In the genomic region with DNA sequence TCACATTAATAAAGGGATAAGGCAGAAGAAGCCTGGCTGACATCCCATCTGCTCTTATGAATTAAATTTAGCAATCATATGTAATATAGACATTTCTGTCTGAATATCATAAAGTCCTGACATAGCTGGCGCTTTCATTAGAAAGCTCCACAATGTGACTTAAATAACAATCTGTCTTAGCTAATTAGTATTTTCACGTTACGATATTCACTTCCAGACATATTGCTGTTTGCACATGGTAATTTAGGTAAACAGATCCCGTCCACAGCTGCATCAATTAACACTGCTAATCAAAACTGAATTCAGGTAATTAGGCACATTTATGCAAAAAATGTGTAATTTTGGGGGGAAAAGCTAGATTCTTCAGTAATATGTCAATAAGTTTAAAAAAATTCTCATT, we compare ENCODE assay signal across 32 mouse cellular contexts.
DNase-seq lines count a peak whose midpoint lies in the region; ATAC-seq and TF ChIP-seq lines count a peak whose summit lies in the region.
"Had no signal": no experiment of that assay in that cellular context is flagged by ENCODE, and none has a peak within 500 bp of the region (broad histone marks: within the 10 kb centered on the region; RNA-seq: fewer than 3 reads in every experiment).

No protein-coding gene starts in this region.

- no peaks in the 10 kb centered on the region for H3K9me3 ChIP-seq in forebrain, embryonic 13.5 days (replicated peaks)
- no peaks in the 10 kb centered on the region for H3K9me3 ChIP-seq in forebrain, embryonic 11.5 days (ENCODE audit: control insufficient read depth, low read length)
- no peaks in the 10 kb centered on the region for H3K9me3 ChIP-seq in hindbrain, embryonic 15.5 days
- no peaks in the 10 kb centered on the region for H3K9me3 ChIP-seq in hindbrain, embryonic 16.5 days (ENCODE audit: control insufficient read depth, low read length)
- no peaks in the 10 kb centered on the region for H3K9me3 ChIP-seq in forebrain, embryonic 16.5 days (ENCODE audit: control insufficient read depth, low read length)
- no peaks in the 10 kb centered on the region for H3K9me3 ChIP-seq in intestine, postnatal 0 days (ENCODE audit: control insufficient read depth)
- H3K9me3 ChIP-seq: embryonic facial prominence, embryonic 10.5 days; embryonic facial prominence, embryonic 13.5 days; heart, embryonic 10.5 days; heart, embryonic 13.5 days; hindbrain, embryonic 12.5 days had no signal

- no peak overlapping the region for H3K27ac ChIP-seq in forebrain, embryonic 13.5 days
- H3K27ac ChIP-seq in forebrain, embryonic 11.5 days (ENCODE audit: low read depth, low read length) = no peak overlapping the region
- H3K27ac ChIP-seq in hindbrain, embryonic 15.5 days (replicated peaks) = no peak overlapping the region
- H3K27ac ChIP-seq in hindbrain, embryonic 16.5 days (ENCODE audit: low read depth, low read length) = no peak overlapping the region
- H3K27ac ChIP-seq in forebrain, embryonic 16.5 days (ENCODE audit: low read length) = no peak overlapping the region
- H3K27ac ChIP-seq in gastrocnemius, adult 2 months = no peak overlapping the region
- no peak overlapping the region for H3K27ac ChIP-seq in intestine, postnatal 0 days (ENCODE audit: low read depth, low read length)
- H3K27ac ChIP-seq: embryonic facial prominence, embryonic 10.5 days; embryonic facial prominence, embryonic 13.5 days; heart, adult 2 months; heart, embryonic 10.5 days; heart, embryonic 13.5 days had no signal

- H3K4me1 ChIP-seq in forebrain, embryonic 13.5 days = peaks cover 33% of the 10 kb centered on the region
- peaks cover 2% of the 10 kb centered on the region; the same call in 1 of the 2 replicates for H3K4me1 ChIP-seq in forebrain, embryonic 11.5 days (replicated peaks; ENCODE audit: control insufficient read depth, insufficient read depth, low read length)
- H3K4me1 ChIP-seq in hindbrain, embryonic 15.5 days (replicated peaks) = peaks cover 17% of the 10 kb centered on the region
- H3K4me1 ChIP-seq in hindbrain, embryonic 16.5 days (ENCODE audit: control insufficient read depth, insufficient read depth, low read depth, low read length) = no peaks in the 10 kb centered on the region
- peaks cover 9% of the 10 kb centered on the region for H3K4me1 ChIP-seq in forebrain, embryonic 16.5 days (replicated peaks; ENCODE audit: control insufficient read depth, insufficient read depth, low read length)
- no peaks in the 10 kb centered on the region for H3K4me1 ChIP-seq in intestine, postnatal 0 days (replicated peaks; ENCODE audit: control insufficient read depth, insufficient read depth, low read length)
- H3K4me1 ChIP-seq: embryonic facial prominence, embryonic 10.5 days; embryonic facial prominence, embryonic 13.5 days; heart, embryonic 10.5 days; heart, embryonic 13.5 days had no signal

- intact Hi-C loops in gastrocnemius, adult 2 months (cut with DNase I) = no loop called here

- no peaks in the 10 kb centered on the region for H3K36me3 ChIP-seq in forebrain, embryonic 13.5 days (ENCODE audit: poor library complexity, severe bottlenecking)
- H3K36me3 ChIP-seq in forebrain, embryonic 11.5 days (ENCODE audit: control insufficient read depth, insufficient read depth, low read length) = no peaks in the 10 kb centered on the region
- H3K36me3 ChIP-seq in hindbrain, embryonic 15.5 days = no peaks in the 10 kb centered on the region
- H3K36me3 ChIP-seq in hindbrain, embryonic 16.5 days (ENCODE audit: control insufficient read depth, insufficient read depth, low read length) = no peaks in the 10 kb centered on the region
- H3K36me3 ChIP-seq in forebrain, embryonic 16.5 days (ENCODE audit: control insufficient read depth, insufficient read depth) = no peaks in the 10 kb centered on the region
- H3K36me3 ChIP-seq in intestine, postnatal 0 days (ENCODE audit: control insufficient read depth, insufficient read depth) = no peaks in the 10 kb centered on the region
- H3K36me3 ChIP-seq: embryonic facial prominence, embryonic 10.5 days; embryonic facial prominence, embryonic 13.5 days; G1E; heart, embryonic 10.5 days; heart, embryonic 13.5 days had no signal

- H3K9ac ChIP-seq in forebrain, embryonic 13.5 days = no peak overlapping the region
- H3K9ac ChIP-seq in forebrain, embryonic 11.5 days (ENCODE audit: low read length) = no peak overlapping the region
- no peak overlapping the region for H3K9ac ChIP-seq in hindbrain, embryonic 15.5 days
- H3K9ac ChIP-seq in hindbrain, embryonic 16.5 days (ENCODE audit: low read depth, low read length) = no peak overlapping the region
- H3K9ac ChIP-seq in forebrain, embryonic 16.5 days (replicated peaks; ENCODE audit: low read depth, low read length) = no peak overlapping the region
- H3K9ac ChIP-seq in intestine, postnatal 0 days (ENCODE audit: low read depth, low read length) = no peak overlapping the region
- H3K9ac ChIP-seq: embryonic facial prominence, embryonic 13.5 days; heart, embryonic 13.5 days; hindbrain, embryonic 12.5 days had no signal

- peak; percentile 78 for ATAC-seq in forebrain, embryonic 13.5 days
- no peak for ATAC-seq in forebrain, embryonic 11.5 days (replicated peaks; ENCODE audit: low FRiP score)
- 0 out of 2 replicates have a peak, but pooled peaks have one; percentile 30 for ATAC-seq in hindbrain, embryonic 15.5 days (ENCODE audit: low FRiP score, low read depth)
- no peak for ATAC-seq in hindbrain, embryonic 16.5 days
- ATAC-seq in forebrain, embryonic 16.5 days = peak; percentile 86
- no peak for ATAC-seq in intestine, postnatal 0 days
- ATAC-seq: inflammation-experienced regulatory T-cells, adult 6 months; intestine, embryonic 16.5 days; Patski had no signal

- no peak overlapping the region for H3K4me2 ChIP-seq in forebrain, embryonic 13.5 days
- no peak overlapping the region for H3K4me2 ChIP-seq in forebrain, embryonic 11.5 days (ENCODE audit: low read depth, low read length, severe bottlenecking)
- no peak overlapping the region for H3K4me2 ChIP-seq in hindbrain, embryonic 15.5 days
- H3K4me2 ChIP-seq in hindbrain, embryonic 16.5 days (ENCODE audit: low read length) = no peak overlapping the region
- H3K4me2 ChIP-seq in forebrain, embryonic 16.5 days (ENCODE audit: low read length) = no peak overlapping the region; the same call in 1 of the 2 replicates
- H3K4me2 ChIP-seq in intestine, postnatal 0 days (replicated peaks; ENCODE audit: low read depth) = no peak overlapping the region
- H3K4me2 ChIP-seq: embryonic facial prominence, embryonic 13.5 days; heart, embryonic 13.5 days; hindbrain, embryonic 12.5 days had no signal

- no peak overlapping the region for H3K4me3 ChIP-seq in forebrain, embryonic 13.5 days
- no peak overlapping the region for H3K4me3 ChIP-seq in forebrain, embryonic 11.5 days (ENCODE audit: low read depth, low read length)
- no peak overlapping the region for H3K4me3 ChIP-seq in hindbrain, embryonic 15.5 days
- no peak overlapping the region for H3K4me3 ChIP-seq in hindbrain, embryonic 16.5 days (ENCODE audit: low read length)
- no peak overlapping the region for H3K4me3 ChIP-seq in forebrain, embryonic 16.5 days (replicated peaks; ENCODE audit: low read length)
- H3K4me3 ChIP-seq in gastrocnemius, adult 2 months = no peak overlapping the region
- no peak overlapping the region for H3K4me3 ChIP-seq in intestine, postnatal 0 days (ENCODE audit: low read depth, low read length)
- H3K4me3 ChIP-seq: embryonic facial prominence, embryonic 10.5 days; embryonic facial prominence, embryonic 13.5 days; erythroblast, embryonic 14.5 days; heart, adult 2 months; heart, embryonic 10.5 days; heart, embryonic 13.5 days; hindbrain, embryonic 12.5 days had no signal

- no peak for DNase-seq in forebrain, embryonic 11.5 days (ENCODE audit: low spot score)
- no peak for DNase-seq in gastrocnemius, adult 2 months
- DNase-seq: adrenal gland, postnatal 10 days; adrenal gland, postnatal 36 days; B cell, adult 2 months; cerebellum, adult 11-12 months; cerebellum, adult 8-10 months; cerebellum, postnatal 10 days; cerebellum, postnatal 36 days; embryo, embryonic 11 days; gastrocnemius, postnatal 10 days; gastrocnemius, postnatal 36 days; heart, adult 2 months; heart, postnatal 14 days; heart, postnatal 4 days; kidney, adult 2 months had no signal

- WGBS in forebrain, embryonic 13.5 days = 44% methylated on average over 4 of the region's 4 CpGs
- 70% methylated on average over 4 of the region's 4 CpGs for WGBS in forebrain, embryonic 11.5 days
- WGBS in hindbrain, embryonic 15.5 days = 54% methylated on average over 4 of the region's 4 CpGs
- 53% methylated on average over 4 of the region's 4 CpGs for WGBS in hindbrain, embryonic 16.5 days
- WGBS in forebrain, embryonic 16.5 days = 21% methylated on average over 4 of the region's 4 CpGs
- 85% methylated on average over 4 of the region's 4 CpGs for WGBS in intestine, postnatal 0 days

- no peak for TF ChIP-seq CTCF in gastrocnemius, adult 2 months (IDR thresholded peaks at IDR 0.05)
- TF ChIP-seq CTCF in intestine, postnatal 0 days (IDR thresholded peaks at IDR 0.05; ENCODE audit: low read depth) = no peak

- H3K27me3 ChIP-seq in forebrain, embryonic 13.5 days = no peaks in the 10 kb centered on the region
- no peaks in the 10 kb centered on the region; the same call in 1 of the 2 replicates for H3K27me3 ChIP-seq in forebrain, embryonic 11.5 days (ENCODE audit: control insufficient read depth, insufficient read depth, low read length)
- no peaks in the 10 kb centered on the region for H3K27me3 ChIP-seq in hindbrain, embryonic 15.5 days
- no peaks in the 10 kb centered on the region for H3K27me3 ChIP-seq in hindbrain, embryonic 16.5 days (replicated peaks; ENCODE audit: control insufficient read depth, insufficient read depth, low read length)
- H3K27me3 ChIP-seq in forebrain, embryonic 16.5 days (replicated peaks; ENCODE audit: control insufficient read depth, insufficient read depth, low read length) = peaks cover 2% of the 10 kb centered on the region; the same call in 1 of the 2 replicates
- no peaks in the 10 kb centered on the region for H3K27me3 ChIP-seq in intestine, postnatal 0 days (replicated peaks; ENCODE audit: control insufficient read depth, insufficient read depth, low read length)
- H3K27me3 ChIP-seq: CH12.LX; embryonic facial prominence, embryonic 13.5 days; heart, embryonic 13.5 days; hindbrain, embryonic 12.5 days; Patski had no signal

Comparison
In these comparisons a context has a peak if more than half of its experiments do, and no peak if none do; other contexts are left out.
1. ATAC-seq: peak in forebrain, embryonic 13.5 days (single experiment), hindbrain, embryonic 15.5 days (single experiment) and forebrain, embryonic 16.5 days (single experiment); none in forebrain, embryonic 11.5 days (single experiment), hindbrain, embryonic 16.5 days (single experiment) and intestine, postnatal 0 days (single experiment).